Mouse (Mus musculus): ENCODE data around the gene 1700001C02Rik.

DNA sequence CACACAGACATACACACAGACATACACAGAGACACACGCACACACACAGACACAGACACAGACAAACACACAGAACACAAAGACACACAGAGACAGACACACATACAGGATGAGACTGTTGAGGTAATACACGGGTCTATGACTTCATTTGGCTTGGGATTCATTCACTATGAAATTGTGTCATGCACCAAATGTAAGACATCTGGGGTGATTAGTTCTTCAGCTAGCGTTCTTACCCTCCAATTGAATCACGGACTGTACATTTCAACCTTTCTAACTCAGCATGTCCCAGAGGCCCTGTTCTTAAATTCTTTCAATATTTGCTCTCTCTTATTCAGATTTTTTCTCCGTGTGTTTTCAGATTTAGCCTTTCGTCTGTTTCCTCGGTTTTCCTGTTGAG lies 28.8 kb downstream of the 1700001C02Rik start:
- TF ChIP-seq CTCF (IDR thresholded peaks at IDR 0.05; ENCODE audit: low read depth) (no peak), EP300 (IDR thresholded peaks at IDR 0.05; ENCODE audit: low read depth) (no peak)

Measured in liver, postnatal 0 days (tissue).